12 mouse cellular contexts compared by ENCODE assay signal in genomic region chr11:21563617-21564325, GRCm38 (mm10). TPM values are rescaled to one million over a fixed set of nuclear protein-coding genes. Genes with fewer than 3 reads are reported as not detected.
DNase-seq lines count a peak whose midpoint lies in the region; TF ChIP-seq lines count a peak whose summit lies in the region.
"Had no signal": no experiment of that assay in that cellular context is flagged by ENCODE, and none has a peak within 500 bp of the region (broad histone marks: within the 10 kb centered on the region; RNA-seq: fewer than 3 reads in every experiment).

No protein-coding gene starts in this region.

- no peaks in the 10 kb centered on the region for H3K27me3 ChIP-seq in cerebellum, adult 2 months (ENCODE audit: control insufficient read depth, insufficient read depth, low read length)
- H3K27me3 ChIP-seq: lung, embryonic 15.5 days; stomach, embryonic 15.5 days had no signal

- H3K4me1 ChIP-seq in cerebellum, adult 2 months (ENCODE audit: control insufficient read depth, insufficient read depth, low read length), result peaks cover 9% of the 10 kb centered on the region
- H3K4me1 ChIP-seq: limb, embryonic 10.5 days had no signal

- TF ChIP-seq CTCF in cerebellum, adult 2 months (IDR thresholded peaks at IDR 0.05; ENCODE audit: borderline replicate concordance, insufficient read depth, low read depth, low read length), result no peak

- H3K4me3 ChIP-seq in cerebellum, adult 2 months (replicated peaks; ENCODE audit: insufficient read depth, low read depth, low read length), result no peak overlapping the region
- H3K4me3 ChIP-seq: limb, embryonic 10.5 days; lung, embryonic 15.5 days; stomach, embryonic 15.5 days had no signal

- peak; percentile 29 to 41 for DNase-seq in cerebellum, adult 2 months
- DNase-seq in cerebellum, postnatal 4 days (ENCODE audit: low spot score in 2 of 2), result no peak
- DNase-seq in MN1 (ENCODE audit: low spot score), result peak; percentile 50
- peak; percentile 47 to 68 for DNase-seq in heart, adult 18-20 months
- peak; percentile 43 for DNase-seq in kidney, postnatal 10 days
- DNase-seq in ovary, postnatal 36 days (ENCODE audit: low spot score), result no peak
- DNase-seq in urinary bladder, postnatal 14 days (ENCODE audit: low spot score), result no peak
- DNase-seq in urinary bladder, adult 18-20 months (ENCODE audit: low spot score in 2 of 2), result no peak
- DNase-seq: gastrocnemius, postnatal 36 days had no signal

- WGBS in cerebellum, adult 2 months, result 42% methylated on average over 4 of the region's 4 CpGs

- no peak for TF ChIP-seq POLR2A in cerebellum, adult 2 months (IDR thresholded peaks at IDR 0.05; ENCODE audit: borderline replicate concordance, insufficient read depth, low read length)

- H3K27ac ChIP-seq in cerebellum, adult 2 months (ENCODE audit: insufficient read depth, low read length), result no peak overlapping the region
- H3K27ac ChIP-seq: limb, embryonic 10.5 days; lung, embryonic 15.5 days; stomach, embryonic 15.5 days had no signal

RNA-seq across cellular contexts. Expression of gene Wdpcp, which starts 8.3 kb away (rescaled TPM):
- polyA plus RNA-seq in cerebellum, adult 2 months (2012; rRNA removed), result 4.3 and 4.9 TPM in 2 replicates
- total RNA-seq in heart, adult 18-20 months (2021), result 1 to 10 TPM; 3.3 to 4.4 TPM

RNA-seq across cellular contexts. Expression of gene Mdh1, which starts 8.4 kb away (rescaled TPM):
- polyA plus RNA-seq in cerebellum, adult 2 months (2012; rRNA removed), result 1,349 and 1,378 TPM in 2 replicates
- total RNA-seq in heart, adult 18-20 months (2021), result 1,000 to 10,000 TPM; 2,492 to 2,562 TPM

Comparison
In these comparisons a context has a peak if more than half of its experiments do, and no peak if none do; other contexts are left out.
1. DNase-seq: peak in cerebellum, adult 2 months (2 of 2), MN1 (single experiment), heart, adult 18-20 months (2 of 2) and kidney, postnatal 10 days (single experiment); none in cerebellum, postnatal 4 days (0 of 2), ovary, postnatal 36 days (single experiment), urinary bladder, postnatal 14 days (single experiment) and urinary bladder, adult 18-20 months (0 of 2).